Mouse (Mus musculus): ENCODE measurements at regions not wholly inside any gene's neighbourhood (a gene's known extent, or its start where the extent isn't known, plus 50 kb on each side); places are given as distances from the start of the nearest gene placed in this dataset.

DNA sequence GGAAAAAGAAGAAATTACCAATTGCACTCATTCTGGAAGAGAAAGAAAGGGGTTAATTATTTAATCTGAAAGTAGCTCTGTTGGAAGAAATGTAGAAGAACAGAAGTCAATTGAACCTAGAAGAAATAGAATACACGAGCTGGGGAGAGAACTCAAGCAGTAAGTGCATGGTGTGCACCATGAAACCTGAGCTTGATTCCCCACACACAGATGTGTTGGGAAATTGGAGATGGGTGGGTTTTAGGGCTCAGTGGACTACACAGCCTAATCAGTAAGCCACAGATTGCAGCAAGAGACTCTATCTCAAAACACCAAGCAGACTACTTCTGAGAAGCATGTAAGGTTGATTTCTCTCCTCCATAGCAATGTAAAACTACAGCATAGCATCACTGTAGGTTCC, 70.6 kb upstream of the Slc13a1 start:
- TF ChIP-seq POLR2A (IDR thresholded peaks at IDR 0.05; ENCODE audit: insufficient read depth, low read length) (no peak), CTCF (IDR thresholded peaks at IDR 0.05; ENCODE audit: low read depth, low read length) (no peak)
